Mouse (Mus musculus) monocyte, adult 2 months (primary cell): Measurements from ENCODE around the gene Mb21d2.
A peak's percentile ranks its signal among the peaks of the same experiment; 100 is the strongest.

ENCODE experiments used
- DNase-seq, 2 experiments: peaks; one replicate each; pipeline ENCODE4 v3.0.0; 2022; ENCODE audit warnings: low spot score in 2 of 2, low read depth in 1 of 2

Mb21d2 gene

DNA sequence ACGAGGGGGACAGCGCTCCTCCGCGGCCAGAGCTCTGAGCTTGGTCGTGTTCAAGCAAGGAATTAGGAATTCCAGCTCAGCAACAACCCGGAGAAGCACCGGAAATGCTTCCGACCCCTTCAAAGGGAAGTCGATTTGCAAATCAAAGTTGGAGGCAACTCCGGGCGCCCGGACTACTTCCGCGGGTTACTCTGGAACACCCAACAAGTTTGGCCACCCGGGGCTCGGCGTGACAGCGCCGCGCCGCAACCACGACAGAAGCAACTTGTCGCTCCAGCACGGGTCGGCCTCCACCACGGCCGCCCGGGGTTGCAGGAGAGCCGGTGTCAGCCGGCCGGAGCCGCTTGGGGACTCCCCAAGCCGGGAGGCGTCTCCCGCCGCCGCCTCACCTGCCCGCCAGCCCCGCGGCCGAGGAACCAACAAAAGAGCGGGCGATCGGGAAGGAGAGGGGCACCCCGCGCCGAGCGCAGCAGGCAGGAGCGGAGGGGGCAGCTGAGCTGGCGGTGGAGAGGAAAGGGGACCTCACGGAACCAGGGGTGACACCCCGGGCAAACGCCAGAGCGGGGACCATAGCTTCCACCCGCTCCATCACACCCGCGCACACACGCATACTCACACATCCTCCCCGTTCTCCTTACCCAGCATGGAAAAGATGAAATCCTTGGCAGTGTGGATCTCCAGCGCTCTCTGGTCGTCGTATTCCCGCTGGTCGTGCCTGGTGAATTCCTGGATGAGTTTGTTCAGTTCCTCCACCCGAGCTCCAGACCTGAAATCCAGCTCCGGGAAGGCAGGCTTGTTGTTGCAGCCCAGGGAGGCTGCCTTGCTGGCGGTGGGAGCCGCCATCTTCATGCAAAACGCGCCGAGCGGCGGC, at the start of gene Mb21d2:
Mb21d2 (minus strand) TSS at position 859 of the 871 bp plus-strand sequence.
- DNase-seq = no peak

DNA sequence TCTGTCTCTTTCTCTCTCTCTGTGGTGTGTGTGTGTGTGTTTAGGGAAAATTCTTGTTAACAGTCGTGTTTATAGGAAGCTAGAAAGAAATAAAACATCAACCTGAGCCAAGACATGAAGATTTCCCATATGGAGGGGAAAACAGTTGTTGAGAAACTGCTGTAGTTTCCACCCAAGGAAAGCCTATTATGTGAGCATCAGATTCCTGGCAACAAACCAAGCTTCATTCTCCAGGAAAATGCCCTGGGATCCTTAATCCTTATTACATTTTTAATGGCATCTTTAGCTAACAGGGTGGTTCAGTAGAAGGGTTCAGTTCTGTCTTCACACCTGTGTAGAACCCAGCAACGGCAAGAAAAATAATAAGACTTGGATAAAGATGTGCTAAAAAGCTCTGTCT, 36.8 kb upstream of the Mb21d2 start:
- DNase-seq = no peak

DNA sequence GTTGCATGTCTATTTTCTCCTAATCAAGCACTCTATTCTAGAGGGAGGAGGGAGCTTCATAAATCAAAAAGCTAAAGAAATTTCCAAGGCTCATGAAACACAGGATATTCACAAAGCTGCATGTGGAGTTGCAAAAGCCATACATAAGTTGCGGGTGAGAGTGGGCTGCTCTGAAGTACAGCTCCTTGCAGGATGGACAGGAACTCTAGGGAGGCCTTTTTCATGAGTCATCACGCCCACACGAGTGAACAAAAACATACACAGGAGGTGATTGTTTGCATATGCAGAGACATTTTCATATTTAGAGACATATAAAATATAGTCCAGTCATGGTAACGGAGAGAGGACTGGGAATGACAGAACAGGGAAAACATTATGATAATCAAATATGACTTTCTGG, 34.6 kb upstream of the Mb21d2 start:
- DNase-seq = no peak

DNA sequence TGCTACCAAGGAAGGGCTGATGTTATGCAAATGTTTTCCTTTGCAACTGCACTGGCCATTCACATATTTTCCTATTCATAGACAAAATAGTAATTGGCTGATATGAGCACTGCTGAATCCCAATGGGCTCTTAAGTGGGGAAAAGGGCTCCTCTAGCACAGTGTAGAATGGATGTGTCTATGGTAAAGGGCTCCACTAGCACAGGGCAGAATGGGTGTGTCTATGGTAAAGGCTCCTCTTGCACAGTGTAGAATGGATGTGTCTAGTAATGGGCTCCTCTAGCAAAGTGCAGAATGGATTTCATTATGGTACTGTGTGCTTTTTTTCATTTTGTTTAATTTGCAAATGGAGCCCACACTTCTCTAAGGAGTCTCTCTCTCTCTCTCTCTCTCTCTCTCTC, 33.5 kb upstream of the Mb21d2 start:
- DNase-seq = no peak

DNA sequence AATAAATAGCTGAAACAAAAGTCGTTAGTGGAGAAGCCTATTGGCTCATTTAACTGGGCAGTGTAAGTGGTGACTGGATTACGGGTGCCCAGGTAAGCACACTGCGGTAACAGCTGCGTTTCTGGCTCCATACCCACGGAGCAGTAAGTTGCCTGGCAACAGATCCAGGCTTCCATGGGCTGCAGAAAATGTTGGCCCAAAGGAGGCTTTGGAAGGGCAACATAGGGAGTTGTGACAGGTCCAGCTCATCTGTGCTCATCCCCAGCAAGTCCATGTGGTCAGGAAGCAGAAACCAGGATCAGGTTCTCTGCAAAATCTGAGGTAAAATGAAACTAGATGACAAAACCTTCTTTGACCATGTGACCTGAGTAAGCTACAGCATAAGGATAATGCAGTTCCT, 20.3 kb upstream of the Mb21d2 start:
- DNase-seq = no peak

DNA sequence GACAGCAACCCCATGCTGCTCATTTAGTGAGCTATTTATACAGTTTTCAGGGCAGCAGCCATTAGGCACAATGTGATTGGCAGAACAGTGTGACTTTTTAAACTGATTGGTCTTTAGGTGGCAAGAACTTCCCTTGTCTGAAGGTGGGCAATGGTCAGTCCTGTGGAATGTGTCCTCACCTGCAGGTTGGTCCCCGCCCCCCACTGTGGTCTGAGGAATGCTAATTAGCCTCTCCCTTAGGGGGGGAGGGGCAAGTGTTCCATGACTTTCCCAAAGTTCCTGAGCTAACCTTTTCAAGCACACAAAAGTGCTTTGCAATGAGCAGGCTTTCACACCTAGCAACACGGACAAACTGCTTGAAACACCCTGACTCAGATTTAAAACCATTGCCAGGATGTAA, 13.8 kb upstream of the Mb21d2 start:
- no peak for DNase-seq

DNA sequence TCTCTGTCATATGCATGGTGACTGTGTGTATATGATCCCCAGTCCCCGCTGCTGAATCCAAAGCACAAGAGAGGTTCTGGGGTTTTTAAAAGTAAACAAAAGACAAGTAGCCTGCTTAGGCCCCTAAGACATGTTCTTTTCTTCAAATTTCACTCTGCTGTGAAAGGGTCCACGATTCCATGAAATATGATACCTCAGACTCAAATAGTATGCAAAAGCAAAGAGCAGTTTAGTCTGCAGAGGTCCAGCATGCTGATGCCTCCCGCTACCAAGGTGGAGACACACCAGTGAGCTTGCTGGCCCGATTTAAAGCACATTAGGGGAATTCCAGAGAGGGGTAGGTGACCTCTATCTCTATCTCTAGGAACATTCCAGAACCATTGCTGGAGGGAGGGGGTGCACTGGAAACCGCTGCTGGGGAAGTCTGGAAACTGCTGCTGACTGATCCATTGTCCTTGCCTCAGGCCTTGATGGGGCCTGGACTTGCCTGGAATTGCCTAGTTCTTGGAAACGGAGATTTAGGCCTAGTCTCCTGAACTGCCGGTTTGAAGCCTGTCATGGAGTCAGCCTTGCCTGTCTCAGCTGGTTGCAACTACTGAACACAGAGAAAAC, 6.8 kb upstream of the Mb21d2 start:
- DNase-seq = no peak

DNA sequence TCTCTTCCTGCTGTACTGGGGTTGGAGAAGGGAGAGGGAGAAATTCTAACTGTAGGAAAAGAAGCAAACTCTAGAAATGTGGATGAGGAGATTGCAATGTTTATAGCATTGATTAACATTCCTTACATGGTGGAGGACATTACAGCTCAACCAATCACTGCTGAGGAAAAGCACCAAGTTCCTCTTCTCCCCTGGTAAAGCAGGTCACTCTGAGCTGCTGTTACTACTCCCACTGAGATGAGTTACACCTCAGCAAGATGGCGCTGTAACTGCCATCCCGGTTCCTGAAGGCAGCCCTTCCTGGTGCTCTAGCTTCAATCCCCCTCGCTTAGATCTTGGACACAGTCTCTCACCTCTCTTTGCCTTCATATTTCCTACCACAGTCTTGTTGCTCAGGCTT, 6.2 kb upstream of the Mb21d2 start:
- DNase-seq = no peak

DNA sequence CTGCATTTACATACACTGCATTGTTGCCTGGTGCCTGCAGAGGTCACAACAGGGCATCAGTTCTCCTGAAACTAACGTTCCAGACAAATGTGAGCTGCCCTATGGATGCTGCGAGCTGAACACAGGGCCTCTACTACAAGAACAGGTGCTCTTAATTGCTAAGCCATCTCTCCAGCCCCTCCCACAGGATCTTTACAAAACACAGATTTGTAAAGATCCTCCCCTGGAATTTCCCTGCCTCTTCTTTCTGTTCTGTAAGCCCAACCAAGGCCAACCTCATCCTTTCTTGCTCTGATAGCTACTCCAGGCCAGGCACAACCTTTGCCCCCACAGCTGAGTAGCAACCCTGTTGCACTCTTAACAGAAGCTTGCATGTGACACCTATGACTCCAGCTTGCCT, 1.7 kb upstream of the Mb21d2 start:
- no peak for DNase-seq

DNA sequence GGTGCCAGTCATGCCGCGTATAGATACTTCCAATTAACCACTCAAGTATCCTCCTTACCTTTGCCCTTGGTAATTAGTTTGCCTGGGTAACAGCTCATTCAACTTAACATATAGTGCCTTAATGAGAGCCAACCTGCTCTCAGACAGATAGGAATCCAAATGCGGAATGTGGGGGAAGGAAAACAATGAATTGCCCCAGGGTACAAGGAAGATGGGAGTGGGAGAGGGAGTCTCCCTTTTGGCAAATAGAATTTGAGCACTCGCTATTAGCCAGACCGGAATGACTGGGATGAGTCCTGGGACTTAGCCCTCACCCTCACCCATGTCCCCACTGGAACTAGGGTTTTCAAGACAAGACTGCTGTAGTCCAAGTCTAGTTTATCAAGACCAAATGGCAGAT, 953 bp upstream of the Mb21d2 start:
- DNase-seq = no peak

DNA sequence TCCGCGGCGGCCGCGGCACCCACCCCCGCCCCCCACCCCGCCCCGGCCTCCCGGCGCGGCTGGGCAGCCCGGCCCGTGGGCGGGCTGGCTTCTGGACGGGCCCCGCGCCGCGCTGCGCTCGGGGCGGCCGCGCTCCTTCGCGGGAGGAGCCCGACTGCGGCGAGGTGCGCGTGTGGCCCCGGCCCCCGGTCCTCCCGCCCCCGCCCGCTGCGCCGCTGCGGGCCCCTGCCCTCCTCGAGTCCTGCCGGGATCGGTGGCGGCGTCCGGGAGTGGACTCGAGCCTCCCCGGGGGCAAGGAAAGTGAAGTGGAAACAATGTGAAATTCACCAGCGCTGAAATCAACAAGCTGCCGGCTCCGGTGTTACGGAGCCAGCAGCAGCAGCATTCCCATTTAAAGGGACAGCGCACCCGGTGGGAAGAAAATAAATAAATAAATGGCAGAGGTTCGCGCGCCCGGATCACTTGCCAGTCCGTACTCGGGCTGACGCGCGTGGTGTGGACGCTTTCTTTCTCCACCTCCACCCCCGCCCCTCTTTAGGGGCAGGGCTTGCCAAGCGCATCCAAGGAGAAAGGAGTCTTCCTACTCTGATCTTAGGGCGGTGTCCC, 316 bp upstream of the Mb21d2 start:
- DNase-seq = no peak

DNA sequence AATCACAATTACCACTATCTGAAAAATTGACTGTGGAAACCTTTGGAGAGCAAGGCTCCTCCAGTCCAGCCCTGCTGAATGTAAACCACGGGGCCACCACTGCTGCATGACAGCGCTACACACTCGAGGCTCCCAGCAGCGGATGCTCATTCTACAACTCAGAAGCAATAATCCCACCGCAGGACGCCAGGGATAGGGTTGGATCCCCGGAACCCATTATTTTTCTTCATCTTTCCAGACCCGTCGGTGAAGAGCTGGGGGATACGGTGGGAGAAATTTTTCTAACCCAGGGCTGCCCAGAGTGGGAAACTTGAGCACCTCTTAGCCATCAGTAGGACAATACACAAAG, 1.0 kb downstream of the Mb21d2 start:
- no peak for DNase-seq

DNA sequence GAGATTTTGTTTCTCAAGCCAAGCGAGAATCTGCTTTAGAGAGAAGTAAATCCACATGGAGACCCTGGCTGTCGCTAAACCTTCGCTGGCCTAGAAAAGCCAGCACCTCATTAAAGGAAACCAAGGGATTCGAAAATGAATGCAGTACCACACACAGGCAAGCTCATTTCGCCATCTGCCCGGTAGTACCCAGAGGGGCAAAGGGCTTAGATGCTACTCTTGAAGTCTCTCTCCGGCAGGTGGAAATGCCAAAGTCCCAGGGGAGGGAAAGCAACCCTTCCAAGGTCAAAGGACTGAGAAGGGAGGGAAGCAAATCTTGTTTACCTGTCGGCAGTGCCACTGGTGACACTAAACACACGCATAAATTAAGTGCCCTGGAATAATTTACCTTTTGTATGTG, 2.1 kb downstream of the Mb21d2 start:
- DNase-seq = no peak

DNA sequence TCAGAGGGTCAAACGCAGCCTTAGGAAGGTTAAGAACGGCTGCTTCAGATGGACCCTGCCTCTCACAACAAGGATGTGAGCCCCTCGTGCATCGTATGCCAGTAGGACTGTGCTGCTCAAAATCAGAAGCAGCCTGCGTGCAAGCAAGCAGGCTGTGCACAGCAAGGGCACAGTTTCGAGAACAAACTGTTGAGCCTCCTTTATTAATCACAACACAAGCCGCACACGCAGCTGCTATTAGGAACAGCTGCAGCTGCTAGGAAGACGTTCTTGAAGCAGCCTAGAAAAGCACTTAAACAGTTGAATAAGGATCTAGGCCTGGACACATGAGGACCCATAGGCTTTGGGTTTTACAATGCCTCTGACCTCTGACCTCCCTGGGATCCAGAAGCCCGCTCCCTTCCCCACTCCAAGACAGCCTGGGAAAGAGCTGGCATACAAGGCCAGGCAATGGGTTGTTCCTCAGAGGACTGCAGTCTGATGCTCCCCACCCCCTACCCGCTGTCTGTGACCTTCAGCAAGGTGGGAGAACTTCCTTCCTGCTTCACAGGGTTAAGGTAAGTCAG, 10.1 kb downstream of the Mb21d2 start:
- DNase-seq = no peak

DNA sequence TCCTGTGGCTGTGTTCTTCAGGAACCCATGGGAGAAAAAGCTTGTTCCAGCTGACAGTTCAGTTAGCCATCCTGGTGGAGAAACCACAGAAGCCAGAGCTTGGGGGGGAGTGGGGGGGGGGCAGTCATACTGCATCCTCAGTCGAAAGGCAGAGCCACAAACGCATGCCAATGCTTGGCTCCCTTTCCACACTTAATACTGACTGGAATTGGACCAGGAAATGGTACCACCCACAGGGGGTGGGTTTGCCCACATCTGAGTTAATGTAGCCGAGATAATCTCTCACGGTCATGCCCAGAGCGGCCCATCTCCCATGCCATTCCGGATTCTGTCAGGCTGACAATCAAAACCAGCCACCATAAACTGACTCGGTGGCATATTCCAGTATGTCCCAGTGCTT, 14.1 kb downstream of the Mb21d2 start:
- DNase-seq = no peak

DNA sequence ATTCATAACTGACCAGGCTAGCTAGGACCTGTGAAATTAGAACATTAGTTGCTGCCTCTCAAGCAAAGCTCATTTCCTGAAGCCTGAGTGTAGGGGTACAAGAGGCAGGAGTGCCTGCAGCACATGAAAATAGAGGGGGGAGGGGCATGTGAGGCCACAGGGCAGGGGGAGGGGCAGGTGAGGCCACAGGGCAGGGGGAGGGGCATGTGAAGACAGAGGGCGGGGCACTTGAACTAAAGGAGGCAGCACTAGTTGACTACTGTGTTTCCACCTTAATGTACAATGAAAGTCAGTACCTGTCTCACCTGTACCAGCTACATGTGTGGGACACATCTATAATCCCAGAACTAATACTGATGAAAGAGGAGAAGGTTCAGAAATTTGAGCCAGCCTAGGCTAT, 14.8 kb downstream of the Mb21d2 start:
- DNase-seq = no peak

DNA sequence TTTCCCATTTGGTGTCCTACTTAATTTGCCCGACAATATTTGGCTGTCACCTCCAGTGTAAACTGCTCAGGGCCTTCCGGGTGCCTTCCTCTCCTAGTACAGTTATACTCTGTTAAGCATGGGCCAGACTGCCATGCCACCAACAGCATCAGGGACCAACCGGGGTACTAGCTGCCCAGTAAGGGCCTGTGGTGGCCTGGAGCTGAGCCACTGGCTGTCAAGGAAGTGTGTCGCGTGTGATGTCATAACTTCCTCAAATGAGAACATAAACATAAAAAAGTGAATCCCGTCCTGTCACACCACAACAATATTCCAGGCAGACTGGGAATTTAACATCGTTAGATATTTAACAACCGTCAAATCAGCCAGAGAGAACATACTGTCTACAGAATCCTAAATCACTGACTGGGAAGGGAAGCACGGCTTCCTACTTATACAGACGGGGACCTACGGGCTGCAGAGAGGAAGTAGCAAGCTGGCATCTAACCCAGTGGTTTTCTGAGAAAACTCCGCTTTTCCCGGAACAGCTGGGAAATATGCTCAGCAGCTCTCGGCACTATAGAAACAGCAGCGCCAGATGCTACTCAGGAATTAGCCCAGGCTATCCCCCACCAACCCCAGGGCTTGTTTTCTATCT, 17.9 kb downstream of the Mb21d2 start:
- DNase-seq = peak; percentile 10 to 16

DNA sequence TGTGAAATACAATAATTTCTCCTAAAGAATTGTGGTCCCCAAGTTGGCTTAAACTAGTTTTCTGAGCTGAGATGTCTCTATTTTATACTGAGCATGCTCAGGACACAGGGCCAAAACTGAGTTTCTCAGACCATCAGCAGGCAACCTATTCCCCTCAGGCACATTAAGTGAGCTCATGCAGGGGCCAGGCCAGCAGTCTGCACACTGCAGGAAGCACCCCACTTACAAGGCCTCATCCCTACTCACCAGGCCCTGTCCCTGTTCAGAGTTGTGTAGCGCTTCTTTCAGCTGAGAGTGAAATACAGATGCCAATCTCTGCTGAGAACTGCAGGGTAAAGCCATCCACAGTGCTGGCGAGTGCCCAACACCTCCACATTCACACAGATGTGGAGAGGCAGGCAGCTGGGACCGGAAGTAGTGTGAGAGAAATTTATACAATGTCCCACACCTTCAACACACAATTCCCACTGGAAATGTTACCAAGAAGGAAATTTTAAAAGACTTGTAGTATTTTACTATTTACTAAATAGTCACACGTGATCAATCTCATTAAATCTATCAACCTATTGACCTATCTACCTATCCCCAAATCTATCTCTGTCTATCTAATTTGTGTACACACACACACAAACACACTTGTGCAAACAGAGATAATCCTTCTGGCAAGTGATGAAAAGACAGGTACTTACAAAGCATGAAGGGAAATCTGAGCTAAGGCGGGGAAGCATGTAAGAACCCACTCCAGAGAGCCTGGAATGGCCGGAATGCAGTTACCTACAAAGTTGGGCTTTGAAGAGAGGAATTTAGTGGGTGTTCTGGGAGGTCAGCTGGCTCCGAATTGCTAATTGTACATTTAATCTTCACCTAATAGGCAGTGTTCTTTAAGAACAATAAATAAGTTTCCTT, 22.9 kb downstream of the Mb21d2 start:
- DNase-seq = no peak

DNA sequence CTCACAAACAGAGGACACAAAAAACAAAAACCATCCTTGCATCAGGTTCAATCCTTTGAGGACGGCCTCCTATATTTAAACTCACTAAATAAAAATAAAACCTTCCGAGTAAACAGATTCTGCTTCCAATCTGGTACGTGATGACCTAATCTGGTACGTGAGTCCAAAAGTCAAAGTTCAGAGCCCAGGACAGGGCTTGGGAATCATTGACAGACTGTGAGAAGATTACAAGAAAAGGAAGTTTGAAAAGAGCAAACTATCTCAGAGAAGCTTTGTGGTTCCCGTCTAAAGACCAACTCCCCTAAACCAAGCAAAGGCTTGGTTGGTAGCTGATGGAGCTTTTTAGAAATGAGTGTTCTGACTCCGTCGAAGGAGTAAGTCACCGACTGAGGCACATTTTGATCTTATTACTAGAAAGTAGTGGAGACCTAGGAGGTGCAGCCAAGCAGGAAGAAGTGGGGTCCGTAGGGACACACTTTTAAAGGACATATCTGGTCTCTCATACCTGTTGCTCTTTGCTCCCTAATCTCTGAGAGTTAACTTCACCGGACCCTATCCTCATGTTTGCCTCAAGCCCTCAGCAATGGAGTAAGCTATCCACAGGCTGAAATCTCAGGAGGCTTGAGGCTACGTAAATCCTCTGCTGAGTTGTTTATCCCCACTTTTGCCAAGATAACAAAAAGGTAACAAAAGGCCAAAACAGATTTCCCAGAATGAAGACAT, 23.7 kb downstream of the Mb21d2 start:
- no peak for DNase-seq
